Mouse (Mus musculus) forebrain, embryonic 16.5 days (tissue): Measurements from ENCODE around the gene Ice2. TPM values are rescaled to one million over a fixed set of nuclear protein-coding genes. Genes with fewer than 3 reads are reported as not detected.

ENCODE experiments used
- ATAC-seq: fragments of 200-750 bp; cut with Nextera tagmentation; 2 replicates; pipeline ENCODE4 v1.8.0; 2017; ENCODE audit warnings: mild to moderate bottlenecking, moderate library complexity
- H3K27ac ChIP-seq: fragments of 300-500 bp; sonication (generic); 2 replicates; pipeline ENCODE4 v1.5.1; 2014; ENCODE audit warnings: low read length, control low read depth
- H3K27me3 ChIP-seq: fragments of 300-500 bp; sonication (generic); replicated peaks from 2 replicates; pipeline ENCODE4 v1.6.1; 2014; ENCODE audit warnings: low read length; ENCODE audit not compliant: control insufficient read depth, insufficient read depth
- H3K36me3 ChIP-seq: fragments of 300-500 bp; sonication (generic); 2 replicates; pipeline ENCODE4 v1.6.1; 2014; ENCODE audit not compliant: control insufficient read depth, insufficient read depth
- H3K4me1 ChIP-seq: fragments of 300-500 bp; sonication (generic); replicated peaks from 2 replicates; pipeline ENCODE4 v1.6.1; 2014; ENCODE audit warnings: low read length; ENCODE audit not compliant: control insufficient read depth, insufficient read depth
- H3K4me2 ChIP-seq: fragments of 300-500 bp; sonication (generic); 2 replicates; pipeline ENCODE4 v1.6.1; 2014; ENCODE audit warnings: mild to moderate bottlenecking, low read length, control low read depth
- H3K4me3 ChIP-seq: fragments of 300-500 bp; sonication (generic); replicated peaks from 2 replicates; pipeline ENCODE4 v1.5.1; 2014; ENCODE audit warnings: mild to moderate bottlenecking, low read length, control low read depth
- H3K9ac ChIP-seq: fragments of 300-500 bp; sonication (generic); replicated peaks from 2 replicates; pipeline ENCODE4 v1.6.1; 2014; ENCODE audit warnings: low read depth, low read length, control low read depth
- H3K9me3 ChIP-seq: fragments of 300-500 bp; sonication (generic); 2 replicates; pipeline ENCODE4 v1.6.1; 2016; ENCODE audit warnings: low read length; ENCODE audit not compliant: control insufficient read depth
- WGBS: fragments of 180-500 bp; shearing (Covaris S2); extraction: QIAGEN DNeasy Blood & Tissue Kit; methylation state at CpG from one replicate; pipeline ENCODE4 v1.1.7; 2014; 5-methylcytosine and 5-hydroxymethylcytosine counted together
- microRNA-seq: library from miRNA; unstranded; fragments of <30 nt; microRNA quantifications from one replicate; pipeline ENCODE4, GENCODE M21; 2017
- polyA plus RNA-seq: library from polyadenylated mRNA; unstranded; fragments of >200 nt; fragmentation: Nextera tagmentation; extraction: Ambion mirVana; gene quantifications from 2 replicates; pipeline ENCODE4 v1.2.1, GENCODE M21; 2015

Ice2 gene
- polyA plus RNA-seq, 1 experiment from 2014 or later = 14.1 TPM

GRCm38 (mm10) chr9:69475873-69476272, 78.2 kb downstream of the Ice2 start:
- no peaks in the 10 kb centered on the region for H3K27me3 ChIP-seq
- WGBS = 85% methylated on average over 6 of the region's 6 CpGs
- H3K4me3 ChIP-seq = no peak overlapping the region
- H3K9me3 ChIP-seq = no peaks in the 10 kb centered on the region
- H3K4me1 ChIP-seq = peaks cover 3% of the 10 kb centered on the region
- H3K27ac ChIP-seq = no peak overlapping the region
- ATAC-seq = no peak
- no peak overlapping the region for H3K9ac ChIP-seq
- no peak overlapping the region for H3K4me2 ChIP-seq
- no peaks in the 10 kb centered on the region for H3K36me3 ChIP-seq

- Histone ChIP-seq H3K4me1 (no peaks in the 10 kb centered on the region), H3K27me3 (no peaks in the 10 kb centered on the region), H3K36me3 (no peaks in the 10 kb centered on the region), H3K4me2 (no peak overlapping the region), H3K27ac (no peak overlapping the region), H3K4me3 (no peak overlapping the region), H3K9ac (no peak overlapping the region), H3K9me3 (no peaks in the 10 kb centered on the region)
- WGBS = 70% methylated on average over 14 of the region's 14 CpGs
- no peak for ATAC-seq
Observed at GRCm38 (mm10) chr9:69477195-69477823, 79.6 kb downstream of the Ice2 start.

GRCm38 (mm10) chr9:69477824-69478222, 80.1 kb downstream of the Ice2 start:
- Histone ChIP-seq H3K4me1 (no peaks in the 10 kb centered on the region), H3K27ac (no peak overlapping the region), H3K4me3 (no peak overlapping the region), H3K36me3 (no peaks in the 10 kb centered on the region), H3K9ac (no peak overlapping the region), H3K27me3 (no peaks in the 10 kb centered on the region), H3K9me3 (no peaks in the 10 kb centered on the region), H3K4me2 (no peak overlapping the region)
- ATAC-seq = no peak
- WGBS = 73% methylated on average over 6 of the region's 6 CpGs

GRCm38 (mm10) chr9:69480344-69480743, 82.6 kb downstream of the Ice2 start:
- H3K4me3 ChIP-seq = no peak overlapping the region
- ATAC-seq = peak; percentile 79
- 0% methylated on average over 1 of the region's 1 CpGs for WGBS

More at GRCm38 (mm10) chr9:69480344-69480743, 82.6 kb downstream of the Ice2 start:
- Histone ChIP-seq H3K4me1 (no peaks in the 10 kb centered on the region), H3K27ac (no peak overlapping the region), H3K4me2 (no peak overlapping the region), H3K9me3 (no peaks in the 10 kb centered on the region), H3K27me3 (no peaks in the 10 kb centered on the region), H3K9ac (no peak overlapping the region), H3K36me3 (no peaks in the 10 kb centered on the region)

Small RNA genes within 50 kb of the gene (microRNA-seq; reads per million reads assigned to microRNA genes)
- gene Mir3109 = not detected

Other genes starting within 250 kb of the Ice2 start
- 82.2 and 115 TPM in 2 replicates for gene Anxa2, start 55.7 kb downstream of the Ice2 start, polyA plus RNA-seq